Mouse (Mus musculus) gastrocnemius, postnatal 36 days (tissue): ENCODE data around the gene Rnd1. TPM values are rescaled to one million over a fixed set of nuclear protein-coding genes. Genes with fewer than 3 reads are reported as not detected.

Source experiments
- DNase-seq, 2 experiments: peaks; one replicate each; pipeline ENCODE4 v3.0.0; 2022
- intact Hi-C: fragments of 180-260 bp; cut with DNase I; formaldehyde crosslinking; loops from one replicate; pipeline ENCODE4 v1.15.1; 2025
- total RNA-seq, 2 experiments: library from RNA; stranded (reverse); gene quantifications; 2 replicates each; pipeline ENCODE4 v1.2.3; 2021

Rnd1 gene
- total RNA-seq, 2 experiments from 2014 or later = 0.81 to 1.5 TPM

DNA sequence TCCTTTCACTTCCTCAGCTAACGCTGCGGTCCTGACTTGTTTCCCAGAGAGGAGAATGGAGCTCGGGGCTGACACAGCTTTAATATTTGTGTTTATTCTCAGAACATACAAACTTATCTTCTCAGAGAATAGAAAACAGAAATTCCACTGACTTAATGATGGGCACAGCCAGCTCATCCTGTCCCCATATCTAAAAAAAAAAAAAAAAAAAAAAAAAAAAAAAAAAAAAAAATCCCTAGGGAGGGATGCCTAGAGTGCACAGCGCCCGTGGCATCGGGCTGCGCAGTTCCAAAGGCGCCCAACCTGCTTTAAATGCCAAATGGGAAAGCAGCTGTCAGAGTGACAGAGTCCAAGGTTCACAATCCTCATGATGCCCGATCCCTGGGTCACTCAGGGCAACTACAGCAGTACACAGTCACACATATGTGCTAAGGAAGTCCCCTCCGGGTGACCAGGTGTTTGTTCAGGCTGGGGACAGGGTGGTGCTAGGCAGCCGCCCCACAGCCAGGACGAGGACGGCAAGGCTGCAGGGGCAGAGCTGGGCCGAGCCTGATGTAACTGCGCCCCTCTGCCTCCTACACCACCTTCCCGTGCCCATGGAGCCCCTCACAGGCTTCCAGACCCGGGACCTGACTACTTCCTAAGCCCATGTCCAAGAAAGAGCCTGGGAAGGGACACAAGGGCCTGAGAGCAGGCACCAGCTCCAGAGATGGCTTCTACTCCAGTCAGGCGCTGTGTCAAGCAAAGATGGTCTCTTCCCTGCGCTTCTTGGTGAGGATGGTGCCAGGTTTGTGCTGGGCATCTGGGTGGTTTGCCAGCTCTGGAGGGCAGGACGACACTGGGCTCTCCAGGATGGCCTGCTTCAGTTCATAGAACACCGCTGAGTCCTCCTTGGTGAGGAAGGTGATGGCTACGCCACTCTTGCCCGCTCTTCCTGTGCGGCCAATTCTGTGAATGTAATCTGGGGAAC, 31.9 kb downstream of the Rnd1 start:
- intact Hi-C loops = no loop called here
- DNase-seq = no peak

DNA sequence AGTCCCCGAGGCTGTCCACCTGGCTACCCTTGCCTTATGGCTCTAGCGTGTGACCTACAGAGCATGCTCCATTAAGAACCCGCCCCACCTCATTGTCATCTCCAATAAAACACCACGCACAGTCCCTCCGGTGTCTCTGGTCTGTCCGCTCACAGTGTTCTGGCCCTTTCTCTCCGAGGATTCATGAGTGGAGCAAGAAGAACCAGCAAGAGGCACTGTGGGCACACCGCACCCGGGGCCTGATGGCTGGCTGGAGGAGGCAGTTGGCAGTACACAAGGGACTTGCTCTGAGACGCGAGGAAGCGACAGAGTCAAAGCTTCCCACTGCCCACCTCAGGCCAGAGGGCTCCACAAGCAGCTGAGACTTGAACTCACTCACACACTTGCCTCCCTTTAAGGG, 32.9 kb downstream of the Rnd1 start:
- intact Hi-C loops = no loop called here
- no peak for DNase-seq

DNA sequence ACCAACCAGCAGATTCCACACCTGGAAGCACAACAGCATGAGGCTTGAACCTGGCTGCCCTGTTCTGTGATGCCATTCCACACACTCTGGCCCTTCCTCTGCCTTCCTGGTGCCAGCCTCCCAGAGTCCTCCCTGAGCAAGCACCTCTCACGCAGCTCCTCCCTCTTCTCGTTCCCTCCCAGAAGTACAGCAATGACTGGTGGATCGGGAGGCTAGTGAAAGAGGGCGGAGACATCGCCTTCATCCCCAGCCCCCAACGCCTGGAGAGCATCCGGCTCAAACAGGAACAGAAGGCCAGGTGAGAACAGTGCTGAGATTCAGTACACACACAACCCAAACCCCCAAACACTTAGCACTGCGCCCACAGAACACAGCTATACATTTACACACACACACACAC, 37.1 kb downstream of the Rnd1 start:
- DNase-seq = no peak
- intact Hi-C loops = no loop called here

DNA sequence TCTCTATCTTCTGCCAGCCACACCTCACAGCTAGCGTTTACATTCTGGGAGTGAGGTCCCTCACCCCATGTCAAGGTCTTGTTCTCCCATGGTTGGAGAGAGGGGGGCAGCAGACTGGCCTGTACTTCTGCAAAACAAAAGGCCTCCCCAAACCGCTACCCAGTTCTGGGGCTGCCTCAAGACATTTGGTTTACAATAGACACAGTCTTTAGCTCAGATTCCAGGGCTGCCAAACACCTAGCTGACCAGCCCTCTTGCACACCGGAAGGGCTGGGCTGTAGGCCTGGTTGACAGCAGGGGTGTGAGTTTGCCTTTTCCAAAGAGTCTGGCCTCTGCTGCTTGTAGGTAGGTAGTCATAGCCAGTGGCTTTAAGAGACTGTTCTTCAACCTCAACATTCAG, 40.1 kb downstream of the Rnd1 start:
- no peak for DNase-seq
- intact Hi-C loops = no loop called here

DNA sequence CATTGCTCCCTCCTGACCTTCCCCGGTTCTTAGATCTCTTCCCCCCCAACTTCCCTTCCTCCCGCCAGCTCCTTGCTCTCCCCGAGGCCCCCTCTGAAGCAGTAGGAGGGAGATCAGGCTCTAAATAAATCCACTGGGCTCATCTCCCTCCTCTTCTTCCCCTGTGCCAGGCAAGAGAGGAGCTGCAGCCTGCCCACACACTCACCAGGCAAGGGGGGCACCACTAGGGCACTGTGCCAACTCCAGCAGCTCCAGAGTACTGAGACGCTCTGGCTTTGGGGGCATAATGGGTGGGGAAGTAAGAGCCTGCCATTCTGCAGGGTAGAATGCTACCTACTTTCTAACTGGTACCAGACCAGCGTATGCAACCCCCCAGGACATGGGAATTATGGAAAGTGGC, 40.7 kb downstream of the Rnd1 start:
- intact Hi-C loops = no loop called here

DNA sequence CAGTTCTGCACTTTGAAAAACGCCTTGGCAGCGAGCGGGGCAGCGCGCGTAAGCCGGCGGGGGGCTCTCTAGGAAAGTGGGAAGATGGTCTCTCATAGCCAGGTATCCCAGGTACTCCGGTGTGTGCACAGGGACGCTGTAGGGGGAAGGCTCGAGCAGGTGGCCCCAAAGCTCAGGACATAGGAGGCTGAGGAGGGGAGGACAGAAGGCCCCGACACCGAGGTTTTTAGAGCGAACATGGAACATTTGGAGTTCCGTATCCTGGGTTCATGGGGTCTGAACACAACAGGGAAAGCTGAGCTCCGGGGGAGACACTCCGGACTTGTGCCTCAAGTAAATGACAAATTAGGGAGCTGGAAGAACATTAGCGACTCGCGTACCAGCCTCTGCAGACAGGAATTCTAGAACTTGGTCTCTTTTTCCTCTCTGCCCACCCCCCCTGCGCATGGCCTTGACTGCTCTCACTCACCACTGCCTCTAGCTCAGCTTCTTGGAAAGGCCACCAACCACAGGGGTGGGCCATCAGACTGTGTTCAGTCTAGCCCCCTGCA, 41.9 kb downstream of the Rnd1 start:
- DNase-seq = no peak
- intact Hi-C loops = no loop called here

More for the DNA sequence above, 40.7 kb downstream of the Rnd1 start:
- DNase-seq = no peak

DNA sequence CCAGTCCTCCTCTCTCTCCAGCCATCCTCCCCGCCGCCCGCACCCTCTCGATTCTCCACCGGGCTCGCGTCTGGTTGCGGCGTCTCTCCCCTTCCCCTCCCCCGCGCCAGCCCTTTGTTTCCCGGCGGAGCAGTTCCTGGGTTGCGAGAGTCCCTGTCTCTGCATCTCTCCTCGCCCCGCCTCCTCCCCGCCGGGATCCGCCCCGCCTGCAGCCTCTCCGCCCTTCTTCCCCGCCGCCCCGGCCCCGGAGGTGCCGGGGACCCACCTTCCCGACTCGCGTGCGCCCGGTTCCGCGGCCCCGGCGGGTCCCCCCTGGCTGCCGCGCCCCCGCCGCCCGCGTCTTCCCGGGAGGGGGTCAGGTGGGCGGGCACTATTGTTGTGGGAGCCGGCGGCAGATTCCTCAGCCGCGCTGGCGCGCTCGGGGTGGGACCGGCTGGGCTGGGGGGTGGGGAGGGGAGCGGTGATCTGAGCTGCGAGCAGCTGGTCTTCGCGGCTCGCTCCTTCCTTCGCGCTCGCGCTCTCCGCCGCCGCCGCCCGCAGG, 42.6 kb downstream of the Rnd1 start:
- intact Hi-C loops = no loop called here
- peak; percentile 63 to 71 for DNase-seq

DNA sequence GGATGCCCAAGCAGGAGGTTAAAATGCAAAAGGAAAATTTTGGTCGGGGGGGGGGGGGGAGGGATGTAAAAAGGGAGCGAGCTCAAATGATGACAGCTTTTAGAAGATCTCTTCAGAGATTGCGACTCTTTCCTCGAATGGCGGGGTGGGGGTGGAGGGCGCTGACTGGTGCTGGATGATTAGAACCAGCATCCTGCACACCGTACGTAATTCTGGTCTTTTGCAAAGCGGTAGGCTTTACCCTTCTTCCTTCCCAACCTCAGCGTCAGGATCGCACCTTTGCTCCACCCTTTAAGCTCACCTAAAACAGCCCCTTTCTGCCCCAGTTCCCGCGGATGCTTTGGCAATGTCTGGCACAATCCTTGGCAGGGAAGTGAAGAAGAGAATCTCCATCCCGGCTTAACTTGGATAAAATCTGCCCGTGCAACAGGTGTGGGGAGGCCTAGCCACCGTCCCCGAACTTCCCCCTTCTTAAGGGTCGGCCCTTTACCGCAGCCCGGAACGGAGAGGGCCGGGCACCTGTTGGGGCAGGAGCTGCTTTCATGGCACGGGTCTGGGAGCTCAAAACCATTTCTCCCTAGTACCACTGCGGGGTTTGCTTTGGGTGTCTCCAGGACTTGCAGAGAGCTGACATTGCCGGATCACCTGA, 43.3 kb downstream of the Rnd1 start:
- no peak for DNase-seq
- intact Hi-C loops = no loop called here

DNA sequence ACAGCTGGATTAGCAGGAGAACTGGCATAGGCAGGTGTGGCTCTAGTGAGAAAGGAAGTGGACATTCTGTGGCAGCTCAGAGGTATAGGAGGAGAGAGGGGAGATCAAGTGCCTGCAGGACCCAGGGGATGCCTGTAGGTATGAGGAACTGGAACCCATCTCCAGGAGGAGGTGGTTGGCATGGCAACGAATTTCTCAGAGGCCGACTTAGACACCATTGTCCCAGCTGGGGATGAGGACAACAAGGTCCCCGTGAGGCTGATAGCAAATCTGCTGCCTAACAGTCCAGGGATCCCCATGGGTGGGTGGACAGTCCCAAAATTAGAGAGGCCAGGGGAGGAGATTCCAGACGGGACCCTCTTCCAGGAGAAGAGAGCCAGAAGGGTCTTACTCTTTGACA, 44.3 kb downstream of the Rnd1 start:
- DNase-seq = no peak
- intact Hi-C loops = no loop called here

DNA sequence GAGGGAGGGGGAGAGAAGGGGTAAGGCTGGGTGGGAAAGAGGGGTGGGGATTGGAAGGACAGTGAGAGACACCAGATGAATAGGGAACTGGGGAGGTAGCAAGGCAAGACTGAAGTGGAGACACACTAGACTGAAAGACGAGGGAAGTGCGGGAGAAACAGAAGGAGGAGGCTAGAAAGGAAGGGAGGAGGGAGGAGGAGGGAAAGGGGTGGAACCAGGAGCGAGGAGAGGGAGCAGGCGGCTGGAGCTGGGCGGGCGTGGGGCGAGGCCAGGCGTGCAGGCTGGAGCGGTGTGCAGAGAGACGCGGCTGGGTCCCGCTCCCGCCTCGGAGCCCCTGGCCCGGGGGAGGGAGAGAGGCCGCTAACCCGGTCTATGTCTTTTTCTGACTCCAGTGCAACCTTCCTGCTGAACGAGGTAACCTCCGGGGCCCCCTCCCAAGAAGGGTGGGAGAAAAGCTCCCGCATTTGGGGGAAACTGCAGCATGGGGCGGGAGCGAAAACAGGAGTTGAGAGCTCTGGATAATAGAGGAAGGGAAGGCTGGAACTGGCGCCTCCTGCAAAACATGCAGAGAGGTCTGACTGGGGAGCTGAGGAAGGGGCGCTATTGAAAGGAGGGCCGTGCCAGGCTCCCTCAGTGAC, 45.0 kb downstream of the Rnd1 start:
- peak; percentile 33 to 41 for DNase-seq
- intact Hi-C loops = no loop called here

DNA sequence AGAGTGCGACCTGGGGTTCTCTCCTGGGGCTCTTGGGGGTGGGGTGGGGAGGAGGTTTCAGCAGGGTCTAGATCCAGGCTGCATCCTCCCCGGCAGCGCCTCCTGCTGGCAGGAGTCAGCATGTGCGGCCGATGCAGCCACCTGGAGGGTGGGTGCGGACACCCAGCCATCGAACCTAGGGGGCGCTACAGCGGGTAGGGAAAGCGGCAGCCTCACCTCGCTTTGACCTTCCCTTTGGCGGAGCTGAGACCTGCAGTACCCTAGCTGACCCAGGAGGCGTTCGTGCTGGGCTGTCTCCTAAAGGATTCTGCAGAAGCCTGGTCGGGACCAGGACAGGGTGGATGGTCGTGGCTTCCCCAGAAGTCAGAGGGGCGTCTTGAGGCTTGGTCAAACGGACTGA, 45.8 kb downstream of the Rnd1 start:
- DNase-seq = peak; percentile 61 to 71
- intact Hi-C loops = no loop called here

DNA sequence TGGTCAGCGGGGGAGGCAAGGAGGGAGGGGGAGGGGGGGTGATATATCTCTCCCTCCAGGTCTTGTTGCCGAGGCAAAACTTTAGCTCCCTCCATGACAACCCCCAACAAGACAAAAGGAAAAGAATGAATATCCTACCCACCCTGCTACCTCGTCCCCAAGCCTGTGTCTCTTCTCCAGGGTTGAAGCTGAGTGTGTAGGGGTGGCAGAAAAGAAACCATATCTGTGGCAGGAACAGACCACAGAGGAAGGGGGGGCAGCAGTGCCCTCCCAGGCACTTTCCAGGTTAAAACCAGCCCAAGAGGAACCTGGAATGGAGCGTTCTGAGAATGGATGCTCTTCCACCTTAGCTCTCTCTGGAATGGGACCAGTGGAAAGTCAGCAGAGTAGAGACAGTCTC, 46.7 kb downstream of the Rnd1 start, which contains the start of gene Cacnb3:
Cacnb3 (plus strand) TSS at position 301 of the 400 bp plus-strand sequence.
- intact Hi-C loops = no loop called here
- DNase-seq = no peak

DNA sequence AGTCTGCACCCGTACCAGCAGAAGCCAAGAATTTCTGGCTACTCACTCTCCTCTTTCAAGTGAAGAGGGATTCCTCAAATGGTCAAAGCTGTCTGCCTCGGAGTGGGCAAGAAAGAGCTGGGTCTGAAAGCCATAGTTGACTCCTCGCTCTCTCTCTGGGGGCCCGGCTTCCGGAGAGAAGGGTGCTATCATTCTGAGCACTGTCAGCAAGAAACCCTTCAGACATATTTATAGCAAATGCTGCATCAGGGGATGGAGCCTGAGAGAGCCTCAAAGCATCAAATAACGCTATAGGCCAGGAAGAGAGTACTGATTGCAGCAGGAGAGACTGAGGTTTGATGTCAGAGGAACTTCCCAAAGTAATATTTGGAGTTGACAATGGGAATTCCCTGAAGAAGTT, 47.8 kb downstream of the Rnd1 start:
- intact Hi-C loops = no loop called here
- DNase-seq = no peak

DNA sequence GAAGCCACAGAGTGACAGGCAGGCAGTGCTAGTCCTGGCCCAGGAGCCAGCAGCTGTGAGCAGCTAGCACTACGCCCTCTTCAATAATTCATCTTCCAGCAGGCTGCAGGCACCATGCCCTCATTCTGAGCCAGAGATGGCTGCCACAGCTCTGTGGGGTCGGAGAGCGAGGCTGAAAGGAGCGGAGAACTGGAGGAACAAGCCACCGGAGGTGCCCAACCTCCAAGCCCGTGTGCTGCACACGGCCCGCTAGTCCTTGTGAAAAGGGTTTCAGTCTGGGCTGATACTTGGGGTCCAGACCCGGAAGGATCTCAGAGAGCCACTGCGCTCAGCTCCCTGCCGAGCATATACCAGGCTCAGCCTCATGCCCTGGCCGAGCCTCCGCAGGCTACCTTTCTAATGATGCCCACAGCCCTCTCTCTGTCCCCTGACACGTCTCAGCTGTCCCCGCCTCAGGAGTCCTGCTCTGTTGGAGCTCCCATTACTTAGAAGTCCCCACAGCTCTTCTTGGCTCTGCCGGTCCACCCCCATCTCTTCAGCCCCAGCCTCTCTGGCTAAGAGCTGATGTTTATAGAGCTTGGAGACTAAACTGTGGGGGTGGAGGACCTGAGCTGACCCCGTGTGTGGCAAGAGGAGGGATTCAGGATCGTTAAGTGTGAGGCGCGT, 48.5 kb downstream of the Rnd1 start:
- intact Hi-C loops = no loop called here

DNA sequence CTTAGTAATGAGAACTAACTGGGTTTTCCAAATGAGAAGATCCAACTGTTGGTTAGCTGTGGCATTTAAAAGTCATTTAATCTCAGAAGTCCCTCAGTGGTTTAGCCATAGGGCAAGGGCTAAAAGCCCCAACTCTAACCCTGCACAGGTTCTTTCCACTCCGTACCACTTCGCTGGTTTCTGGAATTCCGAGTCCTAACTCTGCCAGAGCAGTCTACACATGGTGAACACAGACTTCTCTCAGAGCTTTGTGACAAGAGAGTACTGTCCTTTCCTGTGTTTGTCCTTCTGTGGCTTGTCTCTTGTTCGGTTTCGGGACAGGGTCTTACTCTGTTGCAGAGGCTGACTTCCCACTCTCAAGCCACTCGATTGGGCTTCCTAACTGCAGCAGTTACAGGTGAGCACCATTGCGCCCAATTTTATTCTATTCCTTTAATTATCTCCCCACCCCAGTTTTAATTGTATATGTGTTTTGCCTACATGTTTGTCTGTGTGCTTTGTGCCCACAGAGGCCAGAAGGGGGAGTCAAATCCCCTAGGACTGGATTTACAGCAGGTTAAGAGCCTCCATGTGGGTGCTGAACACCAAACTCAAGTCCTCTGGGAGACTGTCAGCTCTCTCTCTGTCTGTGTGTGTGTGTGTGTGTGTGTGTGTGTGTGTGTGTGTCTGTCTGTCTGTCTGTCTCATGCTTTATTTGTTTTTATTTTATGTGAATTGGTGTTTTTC, 50.6 kb downstream of the Rnd1 start:
- no peak for DNase-seq
- intact Hi-C loops = no loop called here

More for the DNA sequence above, 48.5 kb downstream of the Rnd1 start:
- DNase-seq = no peak

DNA sequence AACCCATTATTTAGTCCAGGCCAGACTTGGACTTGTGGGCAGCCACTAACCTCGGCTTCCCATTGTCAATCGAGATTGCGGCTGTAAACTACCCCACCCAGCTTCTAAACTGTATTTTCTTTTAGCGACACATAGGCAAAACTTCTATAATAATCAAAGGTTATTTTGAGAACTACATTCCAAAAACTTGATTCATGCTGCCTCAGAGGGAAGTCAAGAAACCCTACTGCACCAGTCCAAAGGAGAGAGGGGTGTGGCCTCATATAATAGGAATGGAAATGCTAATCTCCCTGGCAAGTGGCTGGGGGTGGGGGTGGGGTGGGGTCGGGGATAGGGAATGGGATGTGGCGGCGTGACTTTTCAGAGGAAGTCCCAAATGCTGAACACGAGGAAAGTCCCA, 51.2 kb downstream of the Rnd1 start:
- no peak for DNase-seq
- intact Hi-C loops = no loop called here

DNA sequence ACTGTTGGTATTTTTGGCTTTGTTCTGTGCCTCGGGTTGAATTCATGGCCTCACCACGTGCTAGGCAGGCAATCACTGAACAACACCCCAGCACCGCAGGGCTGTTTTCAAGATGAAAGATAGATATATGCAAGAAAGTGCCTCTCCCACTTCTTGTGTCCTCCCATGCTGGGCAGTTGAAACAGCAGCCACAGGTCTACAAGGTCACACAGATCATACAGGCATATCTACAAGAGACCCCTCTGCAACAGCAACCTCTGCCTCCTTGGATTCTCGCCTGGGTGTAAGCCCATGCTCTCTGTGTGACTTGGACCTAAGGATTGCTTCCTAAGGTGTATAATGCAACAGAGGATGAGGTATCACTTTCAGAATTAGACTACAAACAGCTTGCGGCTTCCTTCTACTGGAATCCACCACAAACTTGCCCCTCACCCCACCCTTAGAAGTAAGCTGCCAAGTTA, 53.9 kb downstream of the Rnd1 start:
- intact Hi-C loops = no loop called here
- DNase-seq = no peak

DNA sequence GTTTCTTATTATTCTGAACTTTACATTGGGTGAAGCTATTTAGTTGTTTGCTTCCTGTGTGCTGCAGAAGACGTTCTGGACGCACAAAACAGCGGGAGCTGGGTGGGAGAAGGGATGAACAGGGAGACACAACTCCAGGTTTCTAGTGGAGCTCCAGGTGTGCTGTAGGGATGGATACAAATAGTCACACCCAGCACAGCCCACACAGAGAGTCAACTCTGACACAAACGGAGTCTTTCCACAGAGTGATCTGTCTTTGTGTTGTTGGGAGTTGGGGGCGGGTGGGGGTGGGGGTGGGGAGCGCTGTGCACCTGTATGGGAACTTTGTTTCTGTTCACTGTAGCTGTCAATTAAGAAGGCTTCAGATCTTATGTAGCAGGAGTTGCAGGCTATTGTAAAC, 54.5 kb downstream of the Rnd1 start:
- intact Hi-C loops = no loop called here
- DNase-seq = no peak

DNA sequence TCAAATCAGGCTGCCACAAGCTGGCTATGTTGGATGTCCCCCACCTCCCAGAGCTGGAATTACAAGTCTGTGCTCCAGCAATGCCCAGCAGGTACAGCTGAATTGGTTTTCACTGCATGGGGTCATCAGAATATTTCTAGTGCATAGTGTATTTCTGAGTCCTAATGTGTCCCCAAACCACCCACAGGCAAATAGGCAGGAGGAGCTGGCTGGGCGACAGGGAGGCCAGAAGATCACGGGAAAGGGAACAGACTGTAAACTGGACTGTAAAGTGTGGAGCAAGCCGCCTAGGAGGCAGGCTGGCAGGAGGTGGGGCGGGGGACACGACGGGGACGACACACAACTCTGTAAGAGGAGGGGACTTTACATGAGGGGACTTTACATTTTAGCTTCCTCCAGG, 55.1 kb downstream of the Rnd1 start:
- intact Hi-C loops = no loop called here
- no peak for DNase-seq
